Mouse (Mus musculus): ENCODE results near the gene Cass4. TPM values are rescaled to one million over a fixed set of nuclear protein-coding genes. Genes with fewer than 3 reads are reported as not detected.

Gene Cass4
- polyA plus RNA-seq, 1 experiment from 2014 or later = 0.24 TPM

- DNase-seq (ENCODE audit: extremely low spot score, low spot score) = no peak
- H3K36me3 ChIP-seq (replicated peaks) = no peaks in the 10 kb centered on the region
- peaks cover 23% of the 10 kb centered on the region for H3K4me1 ChIP-seq
- no peak overlapping the region for H3K4me3 ChIP-seq
- 0 out of 2 replicates have a peak overlapping the region, but pooled peaks have one; percentile 7 for H3K27ac ChIP-seq
- 43% methylated on average over 9 of the region's 9 CpGs for WGBS
- H3K9me3 ChIP-seq = no peaks in the 10 kb centered on the region
- H3K27me3 ChIP-seq (ENCODE audit: poor library complexity, severe bottlenecking) = no peaks in the 10 kb centered on the region
Measured at GRCm38 (mm10) chr2:172395961-172396360, 2.4 kb downstream of the Cass4 start.

- Histone ChIP-seq H3K36me3 (replicated peaks) (no peaks in the 10 kb centered on the region), H3K9me3 (no peaks in the 10 kb centered on the region), H3K27ac (peak overlapping the region; percentile 25; the same call in 1 of the 2 replicates), H3K4me3 (no peak overlapping the region), H3K4me1 (peaks cover 23% of the 10 kb centered on the region), H3K27me3 (ENCODE audit: poor library complexity, severe bottlenecking) (no peaks in the 10 kb centered on the region)
- WGBS = 61% methylated on average over 9 of the region's 9 CpGs
- DNase-seq (ENCODE audit: extremely low spot score, low spot score) = no peak
Measured at GRCm38 (mm10) chr2:172399901-172400300, 6.3 kb downstream of the Cass4 start.

- no peak for DNase-seq (ENCODE audit: extremely low spot score, low spot score)
- H3K9me3 ChIP-seq = no peaks in the 10 kb centered on the region
- H3K27ac ChIP-seq = no peak overlapping the region
- no peaks in the 10 kb centered on the region for H3K36me3 ChIP-seq (replicated peaks)
- H3K4me1 ChIP-seq = peaks cover 15% of the 10 kb centered on the region
- WGBS = 78% methylated on average over 13 of the region's 13 CpGs
- H3K27me3 ChIP-seq (ENCODE audit: poor library complexity, severe bottlenecking) = no peaks in the 10 kb centered on the region
- H3K4me3 ChIP-seq = no peak overlapping the region
Measured at GRCm38 (mm10) chr2:172401116-172401825, 7.7 kb downstream of the Cass4 start.

- Histone ChIP-seq H3K36me3 (replicated peaks) (no peaks in the 10 kb centered on the region), H3K27ac (no peak overlapping the region), H3K27me3 (ENCODE audit: poor library complexity, severe bottlenecking) (no peaks in the 10 kb centered on the region), H3K4me3 (no peak overlapping the region), H3K4me1 (peaks cover 12% of the 10 kb centered on the region), H3K9me3 (no peaks in the 10 kb centered on the region)
- DNase-seq (ENCODE audit: extremely low spot score, low spot score) = no peak
- WGBS = 66% methylated on average over 7 of the region's 7 CpGs
Measured at GRCm38 (mm10) chr2:172404239-172404638, 10.6 kb downstream of the Cass4 start.

GRCm38 (mm10) chr2:172405011-172405410, 11.4 kb downstream of the Cass4 start:
- no peak for DNase-seq (ENCODE audit: extremely low spot score, low spot score)
- Histone ChIP-seq H3K27me3 (ENCODE audit: poor library complexity, severe bottlenecking) (no peaks in the 10 kb centered on the region), H3K9me3 (no peaks in the 10 kb centered on the region), H3K4me3 (no peak overlapping the region), H3K4me1 (peaks cover 4% of the 10 kb centered on the region), H3K27ac (no peak overlapping the region), H3K36me3 (replicated peaks) (no peaks in the 10 kb centered on the region)
- 76% methylated on average over 3 of the region's 3 CpGs for WGBS

GRCm38 (mm10) chr2:172406173-172406572, 12.6 kb downstream of the Cass4 start:
- Histone ChIP-seq H3K36me3 (replicated peaks) (no peaks in the 10 kb centered on the region), H3K4me3 (no peak overlapping the region)
- 87% methylated on average over 4 of the region's 4 CpGs for WGBS

GRCm38 (mm10) chr2:172407499-172407898, 13.9 kb downstream of the Cass4 start:
- WGBS = 78% methylated on average over 2 of the region's 2 CpGs
- DNase-seq (ENCODE audit: extremely low spot score, low spot score) = no peak
- Histone ChIP-seq H3K4me3 (no peak overlapping the region), H3K9me3 (no peaks in the 10 kb centered on the region), H3K27me3 (ENCODE audit: poor library complexity, severe bottlenecking) (no peaks in the 10 kb centered on the region), H3K27ac (no peak overlapping the region), H3K4me1 (peaks cover 12% of the 10 kb centered on the region), H3K36me3 (replicated peaks) (no peaks in the 10 kb centered on the region)

More at GRCm38 (mm10) chr2:172406173-172406572, 12.6 kb downstream of the Cass4 start:
- no peak overlapping the region for H3K27ac ChIP-seq
- DNase-seq (ENCODE audit: extremely low spot score, low spot score) = no peak
- H3K27me3 ChIP-seq (ENCODE audit: poor library complexity, severe bottlenecking) = no peaks in the 10 kb centered on the region
- H3K9me3 ChIP-seq = no peaks in the 10 kb centered on the region
- H3K4me1 ChIP-seq = peaks cover 3% of the 10 kb centered on the region; the same call in 1 of the 2 replicates

- 88% methylated on average over 2 of the region's 2 CpGs for WGBS
- H3K27me3 ChIP-seq (ENCODE audit: poor library complexity, severe bottlenecking) = no peaks in the 10 kb centered on the region
- DNase-seq (ENCODE audit: extremely low spot score, low spot score) = no peak
- no peaks in the 10 kb centered on the region for H3K36me3 ChIP-seq (replicated peaks)
- no peaks in the 10 kb centered on the region for H3K9me3 ChIP-seq
- H3K4me3 ChIP-seq = no peak overlapping the region
- peaks cover 27% of the 10 kb centered on the region for H3K4me1 ChIP-seq
- H3K27ac ChIP-seq = no peak overlapping the region
Measured at GRCm38 (mm10) chr2:172410686-172411085, 17.1 kb downstream of the Cass4 start.

GRCm38 (mm10) chr2:172411091-172411490, 17.5 kb downstream of the Cass4 start:
- Histone ChIP-seq H3K27me3 (ENCODE audit: poor library complexity, severe bottlenecking) (no peaks in the 10 kb centered on the region), H3K4me1 (peaks cover 27% of the 10 kb centered on the region)

GRCm38 (mm10) chr2:172412454-172412853, 18.9 kb downstream of the Cass4 start:
- H3K36me3 ChIP-seq (replicated peaks) = no peaks in the 10 kb centered on the region
- peak; percentile 31 for DNase-seq (ENCODE audit: extremely low spot score, low spot score)
- H3K4me3 ChIP-seq = 0 out of 2 replicates have a peak overlapping the region, but pooled peaks have one; percentile 5
- H3K4me1 ChIP-seq = peaks cover 27% of the 10 kb centered on the region
- no peaks in the 10 kb centered on the region for H3K27me3 ChIP-seq (ENCODE audit: poor library complexity, severe bottlenecking)
- no peaks in the 10 kb centered on the region for H3K9me3 ChIP-seq
- peak overlapping the region; percentile 51; the same call in 1 of the 2 replicates for H3K27ac ChIP-seq
- WGBS = 14% methylated on average over 9 of the region's 9 CpGs

More at GRCm38 (mm10) chr2:172411091-172411490, 17.5 kb downstream of the Cass4 start:
- 88% methylated on average over 11 of the region's 11 CpGs for WGBS
- no peaks in the 10 kb centered on the region for H3K9me3 ChIP-seq
- no peaks in the 10 kb centered on the region for H3K36me3 ChIP-seq (replicated peaks)
- DNase-seq (ENCODE audit: extremely low spot score, low spot score) = no peak
- no peak overlapping the region for H3K4me3 ChIP-seq
- no peak overlapping the region for H3K27ac ChIP-seq

- peaks cover 27% of the 10 kb centered on the region for H3K4me1 ChIP-seq
- no peaks in the 10 kb centered on the region for H3K9me3 ChIP-seq
- DNase-seq (ENCODE audit: extremely low spot score, low spot score) = no peak
- no peaks in the 10 kb centered on the region for H3K36me3 ChIP-seq (replicated peaks)
- WGBS = 32% methylated on average over 4 of the region's 4 CpGs
- H3K27ac ChIP-seq = peak overlapping the region; percentile 51; the same call in 1 of the 2 replicates
- no peaks in the 10 kb centered on the region for H3K27me3 ChIP-seq (ENCODE audit: poor library complexity, severe bottlenecking)
- no peak overlapping the region for H3K4me3 ChIP-seq
Measured at GRCm38 (mm10) chr2:172413273-172413672, 19.7 kb downstream of the Cass4 start.

- H3K4me3 ChIP-seq = no peak overlapping the region
- peaks cover 31% of the 10 kb centered on the region for H3K4me1 ChIP-seq
- no peaks in the 10 kb centered on the region for H3K9me3 ChIP-seq
- DNase-seq (ENCODE audit: extremely low spot score, low spot score) = no peak
- WGBS = 58% methylated on average over 5 of the region's 5 CpGs
- no peaks in the 10 kb centered on the region for H3K27me3 ChIP-seq (ENCODE audit: poor library complexity, severe bottlenecking)
- H3K27ac ChIP-seq = no peak overlapping the region
- H3K36me3 ChIP-seq (replicated peaks) = no peaks in the 10 kb centered on the region
Measured at GRCm38 (mm10) chr2:172413894-172414293, 20.3 kb downstream of the Cass4 start.

- H3K27ac ChIP-seq = no peak overlapping the region
- WGBS = 58% methylated on average over 12 of the region's 12 CpGs
- no peak for DNase-seq (ENCODE audit: extremely low spot score, low spot score)
- H3K4me1 ChIP-seq = peaks cover 31% of the 10 kb centered on the region
- H3K9me3 ChIP-seq = no peaks in the 10 kb centered on the region
- no peaks in the 10 kb centered on the region for H3K27me3 ChIP-seq (ENCODE audit: poor library complexity, severe bottlenecking)
- H3K4me3 ChIP-seq = no peak overlapping the region
- H3K36me3 ChIP-seq (replicated peaks) = no peaks in the 10 kb centered on the region
Measured at GRCm38 (mm10) chr2:172416218-172416617, 22.6 kb downstream of the Cass4 start.
